Mouse (Mus musculus): ENCODE measurements at regions not wholly inside any gene's neighbourhood (a gene's known extent, or its start where the extent isn't known, plus 50 kb on each side); places are given as distances from the start of the nearest gene placed in this dataset.

DNA sequence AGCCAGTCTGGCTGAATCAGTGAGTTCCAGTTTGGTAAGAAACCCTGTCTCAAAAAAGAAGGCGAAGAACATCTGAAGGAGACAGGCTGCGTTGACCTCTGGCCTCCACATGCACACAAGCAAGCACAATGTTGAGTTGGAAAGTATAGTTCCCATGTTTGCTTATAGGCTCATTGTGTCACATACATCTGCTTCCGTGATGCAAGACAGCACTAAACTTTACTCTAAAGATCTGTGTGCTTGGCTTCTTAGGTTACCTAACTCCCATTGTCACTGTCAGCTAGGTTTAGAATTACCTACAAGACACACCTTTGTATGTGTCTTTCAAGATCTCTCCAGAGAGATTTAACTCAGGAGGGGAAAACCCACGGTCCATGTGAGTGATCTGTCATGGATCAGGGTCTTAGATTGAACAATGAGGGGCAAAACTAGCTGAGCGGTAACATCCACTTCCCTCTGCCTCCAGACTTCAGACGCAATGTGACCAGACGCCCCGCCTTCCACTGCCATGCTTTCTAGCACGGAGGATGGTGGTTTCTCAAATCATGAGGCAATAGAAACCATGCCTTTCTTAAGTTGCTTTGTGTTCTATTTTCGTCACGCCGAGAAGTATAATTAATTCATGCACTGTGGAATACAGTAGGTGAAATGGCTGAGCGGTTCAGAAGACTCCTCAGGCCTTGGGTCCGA lies 130.1 kb upstream of the Egln3 start:
- no peak overlapping the region for H3K4me3 ChIP-seq (replicated peaks; ENCODE audit: low read length)
- H3K27me3 ChIP-seq (ENCODE audit: control insufficient read depth, insufficient read depth, low read length), result no peaks in the 10 kb centered on the region
- no peaks in the 10 kb centered on the region for H3K4me1 ChIP-seq (ENCODE audit: control insufficient read depth, insufficient read depth, low read length)
- H3K9me3 ChIP-seq (ENCODE audit: control insufficient read depth, low read length), result no peaks in the 10 kb centered on the region
- no peak for TF ChIP-seq POLR2A (IDR thresholded peaks at IDR 0.05; ENCODE audit: borderline replicate concordance, extremely low read depth, insufficient read depth, insufficient read length)
- ATAC-seq (ENCODE audit: low FRiP score, low read depth), result no peak
- DNase-seq (ENCODE audit: low spot score), result no peak
- H3K4me2 ChIP-seq (replicated peaks; ENCODE audit: low read depth, low read length, severe bottlenecking), result no peak overlapping the region
- no peak overlapping the region for H3K9ac ChIP-seq (ENCODE audit: low read depth, low read length, severe bottlenecking)
- no peak overlapping the region for H3K27ac ChIP-seq (replicated peaks; ENCODE audit: low read depth, low read length)
- WGBS, result 87% methylated on average over 14 of the region's 14 CpGs
- H3K36me3 ChIP-seq (ENCODE audit: control insufficient read depth, insufficient read depth, low read length), result no peaks in the 10 kb centered on the region

DNA sequence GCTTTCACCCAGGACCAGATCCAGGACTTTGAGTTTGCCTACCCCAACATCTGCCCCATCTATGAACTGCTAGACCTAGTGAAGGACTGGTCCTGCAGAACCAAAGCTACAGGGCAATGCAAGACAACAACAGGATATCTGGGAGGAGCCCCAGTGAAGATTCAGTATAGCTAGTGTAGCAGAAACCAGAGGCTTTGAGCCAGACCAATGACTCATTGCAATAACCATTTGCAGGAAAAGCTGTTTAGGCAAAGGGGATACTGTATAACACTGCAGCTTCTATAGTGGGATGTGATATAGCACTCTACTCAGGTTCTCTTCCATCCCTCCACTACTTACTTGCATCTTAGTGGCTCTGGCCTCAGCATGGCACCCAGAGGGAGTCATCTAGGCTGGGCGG lies 123.8 kb upstream of the Egln3 start:
- ATAC-seq (ENCODE audit: low FRiP score, low read depth), result no peak
- no peak for DNase-seq (ENCODE audit: low spot score)
- Histone ChIP-seq H3K27ac (replicated peaks; ENCODE audit: low read depth, low read length) (no peak overlapping the region), H3K9me3 (ENCODE audit: control insufficient read depth, low read length) (no peaks in the 10 kb centered on the region), H3K4me1 (ENCODE audit: control insufficient read depth, insufficient read depth, low read length) (no peaks in the 10 kb centered on the region), H3K36me3 (ENCODE audit: control insufficient read depth, insufficient read depth, low read length) (no peaks in the 10 kb centered on the region), H3K27me3 (ENCODE audit: control insufficient read depth, insufficient read depth, low read length) (no peaks in the 10 kb centered on the region), H3K4me2 (replicated peaks; ENCODE audit: low read depth, low read length, severe bottlenecking) (no peak overlapping the region), H3K9ac (ENCODE audit: low read depth, low read length, severe bottlenecking) (no peak overlapping the region), H3K4me3 (replicated peaks; ENCODE audit: low read length) (no peak overlapping the region)
- WGBS, result 68% methylated on average over 1 of the region's 1 CpGs
- no peak for TF ChIP-seq POLR2A (IDR thresholded peaks at IDR 0.05; ENCODE audit: borderline replicate concordance, extremely low read depth, insufficient read depth, insufficient read length)

DNA sequence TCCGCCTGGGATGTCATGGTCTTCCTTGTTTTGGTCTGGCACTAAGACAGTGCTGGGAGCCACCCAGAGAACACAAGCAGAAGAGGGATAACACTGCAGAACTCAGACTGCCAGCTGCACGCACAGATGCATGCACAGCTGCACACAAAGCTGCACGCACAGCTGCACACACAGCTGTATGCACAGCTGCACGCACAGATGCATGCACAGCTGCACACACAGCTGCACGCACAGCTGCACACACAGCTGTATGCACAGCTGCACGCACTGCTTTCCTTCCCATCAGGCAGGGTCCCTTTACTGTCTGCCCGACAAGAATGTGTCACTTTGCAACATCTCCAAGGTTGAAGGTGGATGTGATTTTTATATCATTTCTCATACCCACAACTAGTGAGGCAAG lies 122.9 kb upstream of the Egln3 start:
- Histone ChIP-seq H3K27ac (replicated peaks; ENCODE audit: low read depth, low read length) (no peak overlapping the region), H3K4me2 (replicated peaks; ENCODE audit: low read depth, low read length, severe bottlenecking) (no peak overlapping the region), H3K4me1 (ENCODE audit: control insufficient read depth, insufficient read depth, low read length) (no peaks in the 10 kb centered on the region), H3K27me3 (ENCODE audit: control insufficient read depth, insufficient read depth, low read length) (no peaks in the 10 kb centered on the region), H3K36me3 (ENCODE audit: control insufficient read depth, insufficient read depth, low read length) (no peaks in the 10 kb centered on the region), H3K9me3 (ENCODE audit: control insufficient read depth, low read length) (no peaks in the 10 kb centered on the region), H3K9ac (ENCODE audit: low read depth, low read length, severe bottlenecking) (no peak overlapping the region), H3K4me3 (replicated peaks; ENCODE audit: low read length) (no peak overlapping the region)
- ATAC-seq (ENCODE audit: low FRiP score, low read depth) (no peak), DNase-seq (ENCODE audit: low spot score) (no peak)
- TF ChIP-seq POLR2A (IDR thresholded peaks at IDR 0.05; ENCODE audit: borderline replicate concordance, extremely low read depth, insufficient read depth, insufficient read length), result no peak
- 78% methylated on average over 7 of the region's 7 CpGs for WGBS

DNA sequence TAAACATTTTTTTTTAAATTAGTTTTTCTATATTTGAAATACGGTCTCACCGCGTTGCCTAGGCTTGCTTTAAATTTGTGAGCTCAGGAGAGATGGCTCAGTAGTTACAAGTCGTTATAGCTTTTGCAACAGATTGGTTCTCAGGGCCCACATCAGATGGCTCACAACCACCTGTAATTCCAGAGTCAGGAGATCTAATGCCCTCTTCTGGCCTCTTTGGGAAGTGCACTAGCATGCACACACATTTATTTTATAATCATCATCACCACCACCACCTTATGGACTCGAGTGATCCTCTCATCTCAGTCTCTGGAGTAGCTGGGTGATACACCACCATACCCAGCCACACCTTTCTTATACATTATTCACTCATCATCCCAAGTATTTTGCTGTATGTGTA lies 116.9 kb upstream of the Egln3 start:
- 95% methylated on average over 5 of the region's 5 CpGs for WGBS
- DNase-seq (ENCODE audit: low spot score), result no peak
- no peaks in the 10 kb centered on the region for H3K27me3 ChIP-seq (ENCODE audit: control insufficient read depth, insufficient read depth, low read length)
- H3K9me3 ChIP-seq (ENCODE audit: control insufficient read depth, low read length), result no peaks in the 10 kb centered on the region
- no peak overlapping the region for H3K9ac ChIP-seq (ENCODE audit: low read depth, low read length, severe bottlenecking)
- H3K36me3 ChIP-seq (ENCODE audit: control insufficient read depth, insufficient read depth, low read length), result no peaks in the 10 kb centered on the region
- no peak overlapping the region for H3K27ac ChIP-seq (replicated peaks; ENCODE audit: low read depth, low read length)
- H3K4me2 ChIP-seq (replicated peaks; ENCODE audit: low read depth, low read length, severe bottlenecking), result no peak overlapping the region
- H3K4me1 ChIP-seq (ENCODE audit: control insufficient read depth, insufficient read depth, low read length), result peaks cover 8% of the 10 kb centered on the region
- no peak for TF ChIP-seq POLR2A (IDR thresholded peaks at IDR 0.05; ENCODE audit: borderline replicate concordance, extremely low read depth, insufficient read depth, insufficient read length)
- ATAC-seq (ENCODE audit: low FRiP score, low read depth), result no peak
- no peak overlapping the region for H3K4me3 ChIP-seq (replicated peaks; ENCODE audit: low read length)

DNA sequence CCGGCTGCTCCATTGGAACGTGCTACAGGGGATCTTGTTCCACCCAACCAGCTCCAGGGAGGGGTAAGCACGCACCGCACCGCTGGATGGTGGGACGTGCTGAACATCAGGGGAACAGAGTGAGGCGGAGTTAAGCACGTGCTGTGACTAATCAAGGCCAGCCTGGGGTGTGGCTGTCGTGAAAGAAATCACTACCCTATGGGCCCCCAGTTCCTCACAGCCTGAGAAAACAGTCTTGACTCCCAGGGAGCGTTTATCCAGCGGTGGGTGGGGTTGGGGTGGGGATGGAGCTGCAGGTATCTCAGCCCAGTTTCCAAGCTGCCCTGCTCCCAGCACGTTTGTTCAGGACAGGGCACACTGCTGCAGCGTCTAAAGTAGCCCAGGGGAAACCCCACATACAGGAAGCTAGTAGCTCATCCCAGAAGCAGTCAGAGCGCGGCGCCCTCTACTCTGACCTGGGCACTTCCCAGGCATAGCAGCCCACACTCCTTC lies 113.4 kb upstream of the Egln3 start:
- 1% methylated on average over 16 of the region's 16 CpGs for WGBS
- H3K27ac ChIP-seq (replicated peaks; ENCODE audit: low read depth, low read length), result no peak overlapping the region
- no peak for TF ChIP-seq POLR2A (IDR thresholded peaks at IDR 0.05; ENCODE audit: borderline replicate concordance, extremely low read depth, insufficient read depth, insufficient read length)
- no peak overlapping the region for H3K9ac ChIP-seq (ENCODE audit: low read depth, low read length, severe bottlenecking)
- H3K36me3 ChIP-seq (ENCODE audit: control insufficient read depth, insufficient read depth, low read length), result no peaks in the 10 kb centered on the region
- DNase-seq (ENCODE audit: low spot score) (peak; percentile 76), ATAC-seq (ENCODE audit: low FRiP score, low read depth) (peak; percentile 73)
- no peaks in the 10 kb centered on the region for H3K9me3 ChIP-seq (ENCODE audit: control insufficient read depth, low read length)
- no peaks in the 10 kb centered on the region for H3K27me3 ChIP-seq (ENCODE audit: control insufficient read depth, insufficient read depth, low read length)
- peak overlapping the region; percentile 45 for H3K4me2 ChIP-seq (replicated peaks; ENCODE audit: low read depth, low read length, severe bottlenecking)
- no peak overlapping the region; the same call in 1 of the 2 replicates for H3K4me3 ChIP-seq (replicated peaks; ENCODE audit: low read length)
- peaks cover 14% of the 10 kb centered on the region for H3K4me1 ChIP-seq (ENCODE audit: control insufficient read depth, insufficient read depth, low read length)

Measured in limb, embryonic 14.5 days (tissue).